Mouse (Mus musculus): ENCODE results near the gene Kcnk2.

Gene Kcnk2

DNA sequence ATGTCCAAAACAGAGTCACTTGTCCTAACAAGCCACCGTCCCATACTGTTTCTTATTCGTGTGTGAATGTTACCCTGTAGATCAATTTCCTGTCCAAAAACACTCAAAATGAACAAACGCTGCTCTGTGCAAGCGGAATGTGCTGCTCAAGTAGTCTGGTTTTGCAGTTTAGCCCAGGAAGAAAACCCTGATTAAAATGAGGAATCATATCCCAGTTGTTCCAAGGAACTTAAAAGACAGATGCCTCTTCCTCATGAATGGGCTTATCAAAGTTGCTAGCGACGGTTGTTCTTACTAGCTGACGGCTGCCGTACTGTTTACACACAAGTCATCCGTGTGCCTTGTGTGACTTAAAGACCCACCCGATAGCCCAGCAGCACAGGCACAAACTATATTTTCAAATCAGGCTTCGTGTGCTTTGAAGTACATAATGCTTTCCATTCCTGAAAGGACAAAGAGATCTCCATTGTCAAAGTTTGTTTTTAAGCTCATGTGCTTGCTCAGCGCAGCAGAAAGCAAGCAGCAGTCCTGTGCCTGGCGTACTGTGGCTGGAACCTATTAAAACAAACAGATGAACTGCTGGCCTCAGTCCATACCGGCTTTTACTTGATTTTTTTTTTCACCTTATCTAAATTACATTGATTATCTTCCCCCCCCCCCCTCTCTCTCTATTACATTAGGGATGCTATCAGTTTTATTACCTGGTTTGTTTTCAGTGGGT, at the start of gene Kcnk2:
Kcnk2 (minus strand) TSS at position 51 of the 721 bp plus-strand sequence.
- DNase-seq (ENCODE audit: low read depth, low spot score) = no peak

GRCm38 (mm10) chr1:189440741-189441140, 38.7 kb upstream of the Kcnk2 start:
- no peak for DNase-seq (ENCODE audit: low read depth, low spot score)

DNA sequence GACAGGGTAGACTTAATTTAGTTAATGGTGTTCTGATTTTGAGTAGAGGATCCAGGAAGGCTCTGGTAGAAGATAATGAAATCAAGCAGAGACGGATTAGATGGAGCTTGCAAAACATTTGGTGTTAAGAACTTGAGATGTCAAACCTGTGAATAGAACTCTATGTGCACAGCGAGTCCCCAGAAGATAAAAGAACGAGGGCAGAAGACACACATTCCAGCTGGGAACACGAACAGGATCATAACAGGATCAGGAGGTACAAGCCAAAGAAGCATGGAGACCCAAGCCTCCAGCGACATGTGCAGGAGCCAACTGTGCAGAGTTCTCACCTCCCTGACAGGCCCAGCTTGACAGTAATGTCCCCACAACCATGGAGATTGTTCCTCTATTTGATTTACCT, 35.1 kb upstream of the Kcnk2 start:
- no peak for DNase-seq (ENCODE audit: low read depth, low spot score)

GRCm38 (mm10) chr1:189435452-189435851, 33.4 kb upstream of the Kcnk2 start:
- no peak for DNase-seq (ENCODE audit: low read depth, low spot score)

- DNase-seq (ENCODE audit: low read depth, low spot score) = no peak
Observed at GRCm38 (mm10) chr1:189431479-189431878, 29.4 kb upstream of the Kcnk2 start.

- DNase-seq (ENCODE audit: low read depth, low spot score) = no peak
Observed at GRCm38 (mm10) chr1:189430534-189430933, 28.5 kb upstream of the Kcnk2 start.

GRCm38 (mm10) chr1:189429566-189429965, 27.5 kb upstream of the Kcnk2 start:
- no peak for DNase-seq (ENCODE audit: low read depth, low spot score)

- no peak for DNase-seq (ENCODE audit: low read depth, low spot score)
Observed at GRCm38 (mm10) chr1:189426252-189426651, 24.2 kb upstream of the Kcnk2 start.

- no peak for DNase-seq (ENCODE audit: low read depth, low spot score)
Observed at GRCm38 (mm10) chr1:189419914-189420313, 17.8 kb upstream of the Kcnk2 start.

DNA sequence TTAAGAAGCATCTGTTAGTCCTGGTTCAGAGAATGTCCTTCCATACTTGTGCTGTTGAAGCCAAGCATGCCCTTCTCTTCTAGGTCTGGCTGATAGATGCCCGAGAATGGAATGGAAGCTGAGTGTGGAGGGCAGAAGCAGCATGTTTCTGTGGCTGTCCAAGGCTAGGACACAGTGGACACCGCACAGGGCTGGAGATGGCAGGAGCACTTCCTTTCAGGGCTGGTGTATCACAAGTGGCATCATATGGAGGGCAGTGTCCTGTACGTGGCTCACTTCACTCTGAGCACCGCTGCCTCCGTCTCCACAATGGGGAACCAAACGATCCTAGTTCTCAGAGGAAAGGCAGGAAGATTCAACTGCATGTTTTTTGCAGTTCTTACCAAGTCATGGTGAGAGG, 7.8 kb upstream of the Kcnk2 start:
- no peak for DNase-seq (ENCODE audit: low read depth, low spot score)

DNA sequence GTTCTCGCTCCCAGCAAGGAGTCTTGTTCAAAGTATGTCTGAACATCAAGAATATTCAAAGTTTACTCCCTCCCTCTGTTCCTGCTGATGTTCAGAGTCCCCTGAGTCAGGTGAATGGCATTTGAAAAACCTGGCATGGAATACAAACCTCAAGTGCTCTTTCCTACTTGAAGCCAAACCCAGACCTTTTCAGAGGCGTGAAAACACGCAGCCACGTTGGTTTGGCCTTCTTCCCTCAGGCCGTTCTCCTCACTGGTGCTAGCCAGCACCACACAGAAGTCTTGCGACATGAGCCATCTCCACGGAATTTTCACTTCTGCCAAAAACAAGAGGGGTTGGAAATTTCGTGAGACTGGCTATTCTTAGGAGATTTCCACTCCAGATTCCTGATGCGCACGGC, 3.1 kb upstream of the Kcnk2 start:
- DNase-seq (ENCODE audit: low read depth, low spot score) = no peak

DNA sequence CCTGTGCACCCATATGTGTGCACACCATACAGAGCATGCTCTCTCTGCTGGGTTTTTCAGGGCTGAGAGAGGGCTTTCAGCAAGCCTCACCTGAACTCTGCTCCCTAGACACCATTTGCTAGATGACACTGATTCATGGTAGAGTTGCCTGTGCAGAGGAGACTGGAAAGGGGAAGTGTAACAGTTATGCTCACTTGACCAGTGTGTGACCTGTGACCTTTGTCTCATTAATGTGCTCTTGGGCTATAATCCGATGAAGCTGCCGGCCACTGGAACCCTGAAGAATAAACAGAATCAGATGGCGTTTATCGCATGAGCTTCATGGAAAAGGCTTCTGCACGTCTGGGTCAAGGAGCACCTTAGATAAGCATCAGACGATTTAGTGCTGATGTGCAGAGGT, 1.5 kb upstream of the Kcnk2 start:
- DNase-seq (ENCODE audit: low read depth, low spot score) = no peak

DNA sequence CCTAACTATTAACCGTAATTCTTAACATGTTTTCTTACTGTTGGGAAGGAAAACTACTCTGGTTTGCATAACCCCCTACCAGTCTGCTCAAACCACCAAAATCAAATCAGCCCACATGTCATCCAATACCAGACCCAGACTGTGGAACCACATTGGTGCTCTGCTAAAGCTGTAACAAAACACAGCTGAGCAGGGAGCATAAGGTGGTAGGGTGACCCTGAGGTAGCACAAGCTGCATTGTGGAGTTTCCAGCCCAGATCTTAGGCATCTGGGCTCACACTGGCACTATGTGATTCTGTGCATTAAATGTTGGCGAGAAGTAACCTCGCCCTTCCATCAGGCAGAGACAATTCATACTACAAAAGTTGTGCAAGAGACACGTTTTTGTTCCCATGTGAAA, 1.1 kb upstream of the Kcnk2 start:
- no peak for DNase-seq (ENCODE audit: low read depth, low spot score)

DNA sequence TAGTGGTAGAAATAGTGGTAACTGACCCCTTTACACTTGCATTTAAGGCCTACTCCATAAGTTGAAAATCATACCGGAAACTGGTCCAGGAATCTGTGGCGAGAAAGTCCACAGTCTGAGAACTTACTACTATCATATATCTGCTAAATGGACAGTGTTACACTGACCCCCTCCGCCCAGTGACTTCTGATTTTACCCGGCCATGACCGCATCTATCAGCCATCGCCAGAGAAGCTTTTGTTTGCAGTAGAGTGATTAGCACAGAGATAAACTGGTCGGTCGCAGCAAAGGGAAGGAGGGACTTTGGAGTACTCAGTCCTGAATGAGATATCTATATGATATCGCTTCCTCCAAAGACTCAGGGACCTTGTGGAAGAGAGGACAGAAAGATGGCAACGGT, 15.2 kb downstream of the Kcnk2 start:
- no peak for DNase-seq (ENCODE audit: low read depth, low spot score)

GRCm38 (mm10) chr1:189386141-189386540, 15.9 kb downstream of the Kcnk2 start:
- DNase-seq (ENCODE audit: low read depth, low spot score) = no peak

DNA sequence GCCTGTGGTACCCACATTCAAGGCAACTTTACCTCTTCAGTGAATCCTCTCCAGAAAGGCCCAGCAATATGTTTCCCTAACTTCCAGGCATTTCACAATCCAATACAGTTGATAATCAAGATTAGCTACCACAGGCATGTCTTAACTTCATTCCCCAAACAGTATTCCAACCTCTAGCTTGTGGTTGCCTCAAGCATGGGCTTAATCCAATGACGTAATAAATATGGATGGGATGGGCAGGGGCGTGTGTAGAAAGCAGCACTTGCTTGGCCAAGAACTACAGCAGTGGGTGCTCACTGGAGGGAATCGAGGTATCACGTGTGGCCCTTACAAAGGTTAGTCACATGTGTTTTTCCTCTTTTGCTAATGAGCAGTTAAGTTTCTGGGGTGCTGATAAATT, 34.4 kb downstream of the Kcnk2 start:
- no peak for DNase-seq (ENCODE audit: low read depth, low spot score)

DNA sequence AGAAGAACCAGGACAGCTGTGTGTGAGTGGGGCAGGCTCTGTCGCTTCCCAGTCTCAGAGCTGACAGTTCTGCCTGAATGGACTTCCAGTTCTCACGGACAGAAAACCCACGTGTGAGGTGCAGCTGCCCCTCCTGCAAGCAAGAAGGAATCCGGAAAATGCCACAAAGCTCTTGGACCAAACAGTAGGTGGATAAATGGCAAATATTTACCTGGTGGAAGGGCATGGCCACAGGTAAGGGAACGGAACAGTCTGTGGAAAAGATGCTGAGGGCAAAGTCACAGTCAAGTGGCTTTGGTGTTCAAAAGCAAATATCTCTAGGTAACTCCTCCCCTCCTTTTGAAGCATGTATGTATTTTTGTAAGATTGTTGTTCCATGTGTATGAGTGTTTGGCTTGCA, 37.9 kb downstream of the Kcnk2 start:
- no peak for DNase-seq (ENCODE audit: low read depth, low spot score)

GRCm38 (mm10) chr1:189362579-189362978, 39.5 kb downstream of the Kcnk2 start:
- no peak for DNase-seq (ENCODE audit: low read depth, low spot score)

- no peak for DNase-seq (ENCODE audit: low read depth, low spot score)
Observed at GRCm38 (mm10) chr1:189359699-189360098, 42.4 kb downstream of the Kcnk2 start.

- DNase-seq (ENCODE audit: low read depth, low spot score) = no peak
Observed at GRCm38 (mm10) chr1:189353887-189354286, 48.2 kb downstream of the Kcnk2 start.

DNA sequence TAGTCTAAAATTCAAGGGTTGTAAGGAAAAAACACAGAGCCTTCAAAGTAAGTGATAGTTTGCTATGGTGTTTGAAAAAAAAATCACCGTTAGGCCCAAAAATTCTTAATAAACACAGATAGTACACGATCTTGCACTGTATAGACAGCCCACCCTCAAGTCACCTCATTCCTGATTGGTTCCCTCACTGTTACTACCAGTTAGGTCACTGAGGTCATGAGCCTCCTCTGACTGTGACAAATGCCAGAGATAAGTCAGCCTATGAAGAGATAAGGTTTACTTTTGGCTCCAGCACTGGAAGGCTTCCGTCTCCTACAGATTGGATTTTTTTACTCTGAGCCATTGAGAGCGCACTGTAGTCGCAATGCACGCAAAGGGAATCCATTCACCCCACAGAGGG, 50.3 kb downstream of the Kcnk2 start:
- DNase-seq (ENCODE audit: low read depth, low spot score) = no peak

- DNase-seq (ENCODE audit: low read depth, low spot score) = no peak
Observed at GRCm38 (mm10) chr1:189349205-189349604, 52.9 kb downstream of the Kcnk2 start.

- no peak for DNase-seq (ENCODE audit: low read depth, low spot score)
Observed at GRCm38 (mm10) chr1:189345166-189345565, 56.9 kb downstream of the Kcnk2 start.

Measured in CD4-positive, CD25-positive, alpha-beta regulatory T cell, adult 2 months (primary cell).